Mouse (Mus musculus) induced T-regulatory cell, adult 2 months (primary cell): ENCODE results near the gene Plvap.

Experiments used
- DNase-seq: peaks from one replicate; pipeline ENCODE4 v3.0.0-alpha.2; 2012; ENCODE audit warnings: low read depth

The Plvap gene

GRCm38 (mm10) chr8:71526272-71526671, 14.7 kb upstream of the Plvap start:
- no peak for DNase-seq

- DNase-seq, result no peak
Observed at GRCm38 (mm10) chr8:71525226-71526050, 13.9 kb upstream of the Plvap start, which contains the start of gene Ccdc194. Gene Ccdc194, minus strand, starts transcription at chr8:71525711.

DNA sequence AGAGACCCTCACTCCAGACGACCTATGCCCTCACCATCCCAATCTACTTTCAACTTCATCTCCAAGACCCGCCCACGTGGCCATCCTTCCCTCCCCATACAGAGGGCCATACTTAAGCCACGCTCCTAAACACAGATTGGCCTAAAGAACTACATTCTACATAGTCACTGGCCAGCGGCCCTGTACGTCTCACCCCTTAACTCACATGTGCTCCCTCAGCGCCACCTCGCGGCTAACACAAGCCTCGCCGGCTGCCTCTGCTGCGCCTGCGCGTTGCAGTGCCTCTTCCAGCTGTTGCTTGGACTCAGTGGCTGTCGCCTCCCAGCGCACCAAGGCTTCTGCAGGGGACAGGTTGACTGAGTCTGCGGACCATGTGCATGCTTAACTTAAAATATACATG, 10.1 kb upstream of the Plvap start:
- DNase-seq, result peak; percentile 95

GRCm38 (mm10) chr8:71519037-71519825, 7.7 kb upstream of the Plvap start:
- DNase-seq, result peak; percentile 85

- no peak for DNase-seq
Observed at GRCm38 (mm10) chr8:71516786-71517185, 5.2 kb upstream of the Plvap start.

DNA sequence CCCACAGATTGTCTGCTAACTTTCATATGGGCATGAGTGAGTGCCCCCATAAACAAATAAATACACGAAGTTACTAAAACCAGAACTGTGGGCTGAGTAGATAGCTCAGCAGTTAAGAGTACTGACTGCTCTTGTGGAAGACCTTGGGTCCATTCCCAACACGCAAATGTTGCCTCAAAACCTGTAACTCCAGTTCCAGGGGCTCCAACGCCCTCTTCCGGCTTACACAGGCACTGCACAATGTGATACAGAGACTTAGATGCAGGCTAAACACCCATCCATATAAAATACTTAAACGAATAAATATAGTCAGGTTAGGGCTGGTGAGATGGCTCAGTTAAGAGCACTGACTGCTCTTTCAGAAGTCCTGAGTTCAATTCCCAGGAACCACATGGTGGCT, 3.5 kb upstream of the Plvap start:
- DNase-seq, result no peak

GRCm38 (mm10) chr8:71513018-71513754, 1.6 kb upstream of the Plvap start:
- DNase-seq, result no peak

- no peak for DNase-seq
Observed at GRCm38 (mm10) chr8:71509316-71509715, 2.2 kb downstream of the Plvap start.

DNA sequence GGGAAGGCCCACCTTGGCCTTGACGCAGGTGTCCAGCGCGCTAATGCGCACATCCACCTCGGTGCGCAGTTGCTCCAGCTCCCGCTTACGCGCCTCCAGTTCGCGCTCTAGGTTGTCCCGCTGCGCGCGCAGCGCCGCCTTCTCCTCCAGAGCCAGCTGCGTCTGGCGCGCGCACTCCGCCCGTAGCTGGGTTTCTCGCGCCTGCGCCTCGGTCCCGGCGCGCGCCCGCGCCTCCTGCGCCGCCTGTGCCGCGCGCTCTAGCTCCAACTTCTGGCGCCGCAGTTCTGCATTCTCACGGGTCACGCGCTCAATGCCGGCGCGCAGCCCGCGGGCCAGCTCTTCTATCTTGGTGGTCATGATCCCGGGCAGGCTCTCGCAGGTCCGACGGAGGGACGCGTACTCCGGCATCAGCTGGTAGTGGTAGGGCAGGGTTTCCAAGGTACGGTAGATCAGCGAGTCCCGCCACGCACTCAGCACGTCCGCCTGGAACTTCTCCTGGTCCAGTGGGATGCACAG, 3.9 kb downstream of the Plvap start:
- DNase-seq, result peak; percentile 52

DNA sequence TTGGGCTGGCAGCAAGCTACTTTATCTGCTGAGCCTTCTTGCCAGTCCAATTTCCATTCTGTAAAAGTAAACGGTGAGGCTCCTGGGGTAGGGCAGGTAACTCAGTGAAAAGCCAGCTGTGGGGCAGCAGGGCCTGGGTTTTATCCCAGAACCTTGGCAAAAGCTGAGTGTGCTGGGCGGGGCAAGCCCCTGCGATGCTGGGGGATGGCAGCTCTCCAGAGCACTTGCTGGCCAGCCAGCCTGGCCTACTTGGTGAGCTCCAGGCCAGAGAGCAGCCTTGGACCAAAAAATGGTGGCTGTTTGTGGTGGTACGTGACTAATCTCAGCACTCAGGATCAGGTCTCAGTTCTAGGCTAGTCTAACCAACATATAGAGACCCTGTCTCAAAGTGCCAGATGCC, 5.6 kb downstream of the Plvap start:
- DNase-seq, result no peak

DNA sequence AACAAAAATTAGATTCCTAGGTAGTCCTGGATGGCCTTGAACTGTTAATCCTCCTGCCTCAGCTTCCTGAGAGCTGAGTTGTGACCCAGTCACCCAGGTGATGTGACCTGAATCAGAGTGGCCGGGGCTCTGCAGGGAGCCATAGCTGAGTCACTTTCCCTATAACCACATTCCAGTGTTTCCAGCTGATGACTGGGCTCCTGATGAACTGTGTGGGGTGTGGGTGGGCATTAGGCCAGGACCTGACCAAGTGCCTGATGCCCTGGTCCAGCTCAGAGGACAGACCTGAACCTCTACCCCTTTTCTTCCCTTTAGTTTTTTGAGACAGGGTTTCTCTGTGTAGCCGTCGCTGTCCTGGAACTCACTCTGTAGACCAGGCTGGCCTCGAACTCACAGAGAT, 6.2 kb downstream of the Plvap start:
- DNase-seq, result no peak

DNA sequence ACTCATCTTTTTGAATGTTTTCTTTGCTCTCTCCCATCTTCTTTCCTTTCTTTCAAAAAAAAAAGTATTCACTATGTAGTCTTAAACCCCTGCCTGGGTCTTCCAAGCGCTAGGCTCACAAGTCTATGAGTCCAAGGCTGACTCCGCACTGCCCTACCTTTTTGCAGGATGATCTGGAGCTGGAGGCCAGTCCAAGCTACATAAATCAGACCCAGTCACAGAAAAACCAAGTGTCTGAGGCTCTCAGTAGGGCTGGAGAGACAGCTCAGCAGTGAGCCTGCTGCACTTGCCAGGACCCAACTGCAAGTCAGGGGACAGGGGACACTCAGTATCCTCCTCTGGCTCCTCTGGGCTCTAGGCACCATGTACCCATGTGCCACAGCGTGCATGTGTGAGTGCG, 7.2 kb downstream of the Plvap start:
- no peak for DNase-seq

DNA sequence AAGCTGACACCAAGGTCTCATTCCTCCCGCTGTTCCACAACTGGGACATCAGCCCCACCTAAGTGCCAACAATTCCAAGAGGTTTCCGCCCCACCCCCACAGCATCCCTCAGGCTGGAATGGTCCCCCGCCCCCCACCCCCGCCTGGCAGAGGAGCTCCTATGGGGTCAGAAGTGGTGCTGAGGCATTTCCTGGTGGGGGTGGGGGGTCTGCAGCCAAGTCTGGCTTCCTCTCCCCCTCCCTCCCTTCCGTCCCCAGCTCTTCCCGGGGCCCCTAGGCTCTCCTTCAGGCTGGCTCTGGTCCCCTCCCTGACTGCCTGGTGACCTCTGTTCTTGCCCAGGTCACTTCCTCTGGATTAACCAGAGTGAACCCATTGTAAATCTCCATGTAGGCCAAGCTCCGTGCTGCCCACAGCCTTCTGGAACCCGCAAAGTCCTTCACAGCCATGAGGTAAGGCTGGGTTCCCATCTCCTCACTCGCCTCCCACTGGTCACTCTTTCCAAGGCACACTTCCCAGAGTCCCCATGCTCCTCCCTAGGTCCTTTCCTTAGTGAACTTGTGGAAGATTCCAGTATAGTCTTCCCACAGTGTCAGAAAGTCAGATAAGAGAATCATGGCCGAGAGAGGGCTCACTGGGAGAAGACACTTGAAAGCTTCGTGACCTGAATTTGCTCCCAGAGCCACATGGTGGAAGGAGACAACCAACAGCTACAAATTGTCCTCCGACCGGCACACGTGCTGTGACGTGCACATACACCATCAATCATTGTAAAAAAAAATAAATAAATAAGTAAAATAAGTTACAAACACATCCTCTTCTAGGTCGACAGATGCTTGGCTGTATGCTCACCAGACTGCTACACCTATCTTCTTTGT, 12.5 kb downstream of the Plvap start:
- no peak for DNase-seq

- no peak for DNase-seq
Observed at GRCm38 (mm10) chr8:71497881-71498501, 13.6 kb downstream of the Plvap start.

DNA sequence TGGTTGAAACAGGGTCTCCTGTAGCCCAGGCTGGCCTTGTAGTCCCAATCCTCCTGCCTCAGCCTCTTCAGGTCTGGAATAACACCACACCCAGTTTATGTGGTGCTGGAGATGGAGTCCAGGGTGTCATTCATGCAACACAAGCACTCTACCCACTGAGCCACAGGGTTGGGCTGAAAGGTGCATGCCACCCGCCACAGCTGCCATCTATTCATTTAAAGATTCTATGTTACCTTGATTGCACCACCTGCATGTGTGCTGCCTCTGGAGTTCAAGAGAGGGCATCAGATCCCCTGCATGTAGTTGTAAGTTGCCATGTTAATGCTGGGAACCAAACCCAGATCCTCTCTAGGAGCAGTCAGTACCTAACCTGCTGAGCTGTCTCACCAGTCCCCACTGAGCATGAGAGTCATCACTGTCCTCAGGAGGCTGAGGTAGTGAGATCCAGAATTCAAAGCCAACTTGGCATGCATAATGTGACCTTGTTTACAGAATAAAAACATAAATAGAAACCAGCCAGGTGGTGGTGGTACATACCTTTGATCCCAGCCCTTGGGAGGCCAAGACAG, 14.4 kb downstream of the Plvap start:
- no peak for DNase-seq

DNA sequence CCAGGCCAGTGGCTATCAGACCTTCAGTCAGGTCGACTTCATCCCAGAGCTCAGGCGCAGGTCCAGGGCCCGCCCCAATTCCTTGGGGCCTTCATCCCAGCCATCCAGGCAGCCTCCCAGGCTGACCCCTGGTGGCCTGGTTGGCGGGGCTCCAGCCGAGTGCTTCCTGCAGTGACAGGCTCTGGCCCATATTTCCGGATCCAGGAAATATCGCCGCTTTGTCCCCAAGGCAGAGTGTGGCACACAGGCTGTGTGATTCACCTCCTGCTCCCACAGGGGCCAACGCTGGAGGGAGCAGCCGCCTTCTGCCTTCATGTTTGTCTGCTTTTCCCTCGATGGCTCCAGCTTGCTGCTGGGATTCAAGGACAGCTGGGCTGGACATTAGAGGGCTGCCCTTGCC, 15.1 kb downstream of the Plvap start:
- no peak for DNase-seq

GRCm38 (mm10) chr8:71495811-71496210, 15.7 kb downstream of the Plvap start:
- no peak for DNase-seq

DNA sequence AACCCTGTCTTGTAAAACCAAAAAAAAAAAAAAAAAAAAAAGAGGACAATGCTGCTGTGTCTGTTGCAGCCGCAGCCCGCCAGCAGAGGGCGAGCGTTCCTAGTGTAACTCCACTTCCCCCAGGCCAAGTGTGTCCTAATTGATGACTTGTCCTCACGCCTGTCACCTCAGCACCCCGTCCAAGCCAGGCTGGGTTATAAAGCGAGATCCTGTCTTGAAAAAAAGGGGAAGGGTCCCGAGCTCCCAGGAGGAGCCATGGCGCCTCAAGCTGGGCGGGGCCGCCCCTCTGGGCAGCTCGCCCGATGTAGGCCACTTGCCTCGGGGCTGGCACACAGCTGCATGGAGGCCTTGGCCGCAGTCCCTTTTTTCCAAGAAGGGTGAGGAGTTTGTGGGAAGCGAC, 16.5 kb downstream of the Plvap start:
- peak; percentile 86 for DNase-seq

- peak; percentile 99 for DNase-seq
Observed at GRCm38 (mm10) chr8:71488454-71488853, 23.1 kb downstream of the Plvap start.

DNA sequence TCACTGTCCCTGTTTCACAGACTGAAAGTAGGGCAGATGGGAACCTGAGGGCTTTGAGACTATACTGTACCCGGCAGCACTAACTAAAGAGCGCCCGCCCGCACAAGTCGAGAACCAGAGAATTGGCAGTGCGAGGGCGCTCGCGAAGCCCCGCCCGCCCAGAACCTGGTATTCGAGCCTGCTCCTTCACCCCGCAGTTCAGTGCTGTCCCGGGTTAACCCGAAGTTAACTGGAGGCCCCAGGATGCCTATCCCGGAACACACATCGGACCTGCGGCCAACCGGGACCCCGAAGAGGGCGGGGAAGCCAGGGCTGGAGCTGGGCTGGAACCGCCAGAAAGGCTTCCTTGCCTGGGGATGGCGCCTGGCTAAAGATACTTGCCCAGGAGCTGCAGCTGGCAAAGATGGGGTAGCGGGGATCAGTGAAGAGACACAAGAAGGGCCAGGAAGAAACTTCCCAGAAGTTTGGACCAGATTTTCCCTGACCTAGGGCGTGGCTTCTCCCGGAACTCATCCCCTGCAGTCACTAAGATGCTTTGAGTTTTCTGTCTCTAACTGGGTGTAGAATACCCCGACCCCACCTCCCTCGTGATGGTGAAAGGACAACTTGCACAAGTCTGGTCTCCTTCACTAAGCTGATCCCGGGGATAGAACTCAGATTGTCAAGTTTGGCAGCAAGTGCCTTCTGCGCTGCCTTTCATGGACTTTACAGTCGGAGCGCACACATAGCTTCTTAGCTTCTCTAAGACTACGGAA, 23.7 kb downstream of the Plvap start, which contains the start of gene Gtpbp3:
Gene Gtpbp3 (plus strand): TSS at position 413 of the 755 bp plus-strand sequence.
- DNase-seq, result peak; percentile 80
